Comparison of ENCODE assay signal across 14 mouse cellular contexts in genomic region chr16:90891601-90892000, GRCm38 (mm10). TPM values are rescaled to one million over a fixed set of nuclear protein-coding genes. Genes with fewer than 3 reads are reported as not detected.
A peak's percentile ranks its signal among the peaks of the same experiment; 100 is the strongest.
DNase-seq lines count a peak whose midpoint lies in the region; ATAC-seq and TF ChIP-seq lines count a peak whose summit lies in the region.
"Had no signal": no experiment of that assay in that cellular context is flagged by ENCODE, and none has a peak within 500 bp of the region (broad histone marks: within the 10 kb centered on the region; RNA-seq: fewer than 3 reads in every experiment).

No protein-coding gene starts in this region.

- peak; percentile 22 to 59 for DNase-seq in heart, adult 9 months (ENCODE audit: low spot score in 2 of 2)
- DNase-seq in heart, postnatal 14 days: no peak
- DNase-seq in CH12.LX (ENCODE audit: extremely low read depth): peak; percentile 66
- peak; percentile 35 to 43 for DNase-seq in kidney, postnatal 36 days
- no peak for DNase-seq in ovary, postnatal 10 days (ENCODE audit: low spot score)
- DNase-seq in c-Kit-positive CD71-positive TER-119-positive erythroid progenitor cells, embryonic 14.5 days (ENCODE audit: low spot score): no peak
- DNase-seq in Muller cell, postnatal 12 days (ENCODE audit: inconsistent ontology term): no peak
- DNase-seq: cerebellum, adult 8-10 months; gastrocnemius, postnatal 36 days; midbrain, embryonic 14.5 days had no signal

- no peak overlapping the region for H3K9ac ChIP-seq in CH12.LX (ENCODE audit: insufficient read depth, low read depth)
- no peak overlapping the region for H3K9ac ChIP-seq in intestine, embryonic 15.5 days
- H3K9ac ChIP-seq: forebrain, embryonic 13.5 days; liver, embryonic 14.5 days had no signal

- 0 out of 2 replicates have a peak, but pooled peaks have one; percentile 23 for ATAC-seq in intestine, embryonic 15.5 days
- ATAC-seq: forebrain, embryonic 13.5 days had no signal

- peaks cover 62% of the 10 kb centered on the region for H3K27me3 ChIP-seq in CH12.LX (replicated peaks)
- no peaks in the 10 kb centered on the region for H3K27me3 ChIP-seq in intestine, embryonic 15.5 days (replicated peaks)
- H3K27me3 ChIP-seq: forebrain, embryonic 13.5 days had no signal

- in situ Hi-C loops in CH12.LX (cut with MboI; ENCODE audit: low pct_ligation_motif_present, low pct_unique_long_range_greater_than_20kb, low sequenced_read_pairs): no loop called here

- dilution Hi-C loops in CH12.LX (cut with MboI; ENCODE audit: extremely low pct_ligation_motif_present, extremely low pct_unique_long_range_greater_than_20kb, low sequenced_read_pairs): no loop called here

- no peak for TF ChIP-seq POLR2A in CH12.LX (IDR thresholded peaks at IDR 0.05; ENCODE audit: low read depth, low read length)

- no peaks in the 10 kb centered on the region for H3K79me2 ChIP-seq in CH12.LX (replicated peaks; ENCODE audit: control insufficient read depth, extremely low read depth, insufficient read depth, poor library complexity, severe bottlenecking)

- intact Hi-C loops in heart, postnatal 14 days (cut with DNase I): no loop called here

- no peak for TF ChIP-seq EP300 in CH12.LX (IDR thresholded peaks at IDR 0.05; ENCODE audit: low read length)

- no peak overlapping the region for H3K4me3 ChIP-seq in CH12.LX (replicated peaks in 1 of 3; ENCODE audit: low read depth in 2 of 3, low read length in 2 of 3, poor library complexity in 1 of 3)
- H3K4me3 ChIP-seq in intestine, embryonic 15.5 days (replicated peaks): no peak overlapping the region
- H3K4me3 ChIP-seq: forebrain, embryonic 13.5 days; left cerebral cortex, adult 2 months had no signal

- peaks cover 21% of the 10 kb centered on the region for H3K9me3 ChIP-seq in CH12.LX (replicated peaks; ENCODE audit: low read length)
- no peaks in the 10 kb centered on the region for H3K9me3 ChIP-seq in intestine, embryonic 15.5 days

- H3K4me2 ChIP-seq in CH12.LX (ENCODE audit: insufficient read depth, low read depth, poor library complexity, severe bottlenecking): peak overlapping the region; percentile 52
- H3K4me2 ChIP-seq in intestine, embryonic 15.5 days (replicated peaks): 0 out of 2 replicates have a peak overlapping the region, but pooled peaks have one; percentile 17
- H3K4me2 ChIP-seq: forebrain, embryonic 13.5 days had no signal

- H3K4me1 ChIP-seq in CH12.LX (ENCODE audit: control insufficient read depth in 1 of 2, insufficient read depth in 2 of 2): peaks cover 4 to 12% of the 10 kb centered on the region in 2 experiments
- peaks cover 6% of the 10 kb centered on the region for H3K4me1 ChIP-seq in intestine, embryonic 15.5 days (replicated peaks)
- H3K4me1 ChIP-seq: forebrain, embryonic 13.5 days had no signal

- H3K36me3 ChIP-seq in CH12.LX (replicated peaks in 1 of 2; ENCODE audit: control insufficient read depth in 1 of 2, insufficient read depth in 1 of 2, low read length in 1 of 2): no peaks in the 10 kb centered on the region
- H3K36me3 ChIP-seq in intestine, embryonic 15.5 days: no peaks in the 10 kb centered on the region

- WGBS in intestine, embryonic 15.5 days: 38% methylated on average over 14 of the region's 14 CpGs

- no peak overlapping the region for H3K27ac ChIP-seq in CH12.LX (ENCODE audit: insufficient read depth, low read depth)
- H3K27ac ChIP-seq in intestine, embryonic 15.5 days: no peak overlapping the region
- H3K27ac ChIP-seq: forebrain, embryonic 13.5 days; left cerebral cortex, adult 2 months; liver, embryonic 14.5 days had no signal

- no peak for TF ChIP-seq RAD21 in CH12.LX (IDR thresholded peaks at IDR 0.05; ENCODE audit: low read depth, low read length)

- no peak for TF ChIP-seq CTCF in CH12.LX (conservative IDR thresholded peaks at IDR 0.05 in 1 of 2, IDR thresholded peaks at IDR 0.05 in 1 of 2; ENCODE audit: low read depth in 2 of 2, low read length in 2 of 2)

TF ChIP-seq in CH12.LX, 34 proteins besides CTCF, POLR2A, EP300 and RAD21:
- TF ChIP-seq ZNF384 (IDR thresholded peaks at IDR 0.05; ENCODE audit: low read depth, low read length) (no peak), RCOR1 (conservative IDR thresholded peaks at IDR 0.05; ENCODE audit: low read depth, low read length) (no peak), SMC3 (IDR thresholded peaks at IDR 0.05; ENCODE audit: low read depth, low read length) (no peak), TBP (conservative IDR thresholded peaks at IDR 0.05; ENCODE audit: low read depth, low read length) (no peak), KAT2A (IDR thresholded peaks at IDR 0.05; ENCODE audit: insufficient replicate concordance, low read length) (no peak), ELF1 (IDR thresholded peaks at IDR 0.05; ENCODE audit: low read depth, low read length) (no peak), NRF1 (IDR thresholded peaks at IDR 0.05; ENCODE audit: low read depth, low read length) (no peak), HCFC1 (IDR thresholded peaks at IDR 0.05; ENCODE audit: low read depth, low read length) (no peak), USF2 (conservative IDR thresholded peaks at IDR 0.05; ENCODE audit: low read depth, low read length) (no peak), IRF4 (IDR thresholded peaks at IDR 0.05; ENCODE audit: low read depth, low read length) (no peak), SIN3A (IDR thresholded peaks at IDR 0.05; ENCODE audit: low read length) (no peak), USF1 (IDR thresholded peaks at IDR 0.05; ENCODE audit: low read depth, low read length) (no peak), MAZ (IDR thresholded peaks at IDR 0.05; ENCODE audit: low read depth, low read length) (no peak), MYC (IDR thresholded peaks at IDR 0.05; ENCODE audit: low read depth, low read length) (0 out of 2 replicates have a peak, but pooled peaks have one; percentile 68), MAX (IDR thresholded peaks at IDR 0.05; ENCODE audit: low read length) (peak; percentile 82), POLR2AphosphoS2 (IDR thresholded peaks at IDR 0.05; ENCODE audit: low read depth, low read length) (no peak), ETS1 (conservative IDR thresholded peaks at IDR 0.05; ENCODE audit: low read depth, low read length) (peak; percentile 77), ZC3H11A (IDR thresholded peaks at IDR 0.05; ENCODE audit: low read depth, low read length) (no peak), BHLHE40 (IDR thresholded peaks at IDR 0.05; ENCODE audit: low read depth, low read length) (peak; percentile 86)

RNA-seq across cellular contexts. Expression of gene Cfap298, which starts 43.3 kb away (rescaled TPM):
- total RNA-seq in heart, postnatal 14 days (2021): 10 to 100 TPM; 25.6 to 28.3 TPM
- total RNA-seq in CH12.LX (2012; rRNA removed): 67.0 and 69.0 TPM in 2 replicates
- 41.8 and 55.9 TPM in 2 replicates for total RNA-seq in CH12.LX (2014; rRNA removed)
- polyA plus RNA-seq in CH12.LX (2012; ENCODE audit: insufficient read length, low read depth): 127 and 160 TPM in 2 replicates
- polyA plus RNA-seq in intestine, embryonic 15.5 days (2015; fragmentation: Nextera tagmentation; extraction: Ambion mirVana): 36.1 and 42.4 TPM in 2 replicates

Comparison
In these comparisons a context has a peak if more than half of its experiments do, and no peak if none do; other contexts are left out.
1. DNase-seq: peak in heart, adult 9 months (2 of 2), CH12.LX (single experiment) and kidney, postnatal 36 days (2 of 2); none in heart, postnatal 14 days (0 of 2), ovary, postnatal 10 days (single experiment), c-Kit-positive CD71-positive TER-119-positive erythroid progenitor cells, embryonic 14.5 days (single experiment) and Muller cell, postnatal 12 days (single experiment).